Mouse (Mus musculus): Measurements from ENCODE around the gene Mast1.

DNA sequence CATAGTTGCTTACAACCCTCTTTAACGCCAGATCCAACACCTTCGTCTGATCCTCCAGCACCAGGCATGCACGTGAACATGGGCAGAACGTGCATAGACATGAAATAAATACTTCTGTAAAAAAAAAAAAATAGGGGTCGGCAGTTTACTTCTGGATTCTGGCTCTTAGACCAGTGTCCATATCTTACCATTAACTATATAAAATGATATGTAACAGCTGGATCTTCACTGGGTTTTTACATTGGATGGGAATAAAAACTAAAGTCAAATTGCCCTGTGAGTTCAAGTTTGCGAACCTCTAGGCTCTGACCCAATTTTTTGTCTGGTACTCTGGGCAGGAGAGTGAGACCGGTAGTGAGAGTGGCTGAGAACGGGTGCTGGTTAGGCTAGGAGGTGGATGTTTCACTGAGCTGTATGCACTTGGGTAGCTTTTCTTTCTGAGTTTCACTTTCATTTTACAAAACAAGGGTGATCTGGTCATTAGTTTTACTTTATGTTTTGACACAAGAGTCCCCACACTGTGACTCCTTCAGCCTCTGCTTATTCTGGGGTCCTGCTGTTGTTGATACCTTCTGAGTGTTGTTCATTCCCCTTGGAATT is 37.5 kb upstream of the Mast1 start:
- TF ChIP-seq CTCF (conservative IDR thresholded peaks at IDR 0.05; ENCODE audit: insufficient read depth, insufficient read length, low read depth, low read length): no peak
- TF ChIP-seq POLR2A (IDR thresholded peaks at IDR 0.05; ENCODE audit: low read depth, low read length): no peak

Measured in kidney, adult 2 months (tissue).